Mouse (Mus musculus) erythroblast, adult 5-6 weeks (primary cell): Measurements from ENCODE around the gene Usp18. TPM values are rescaled to one million over a fixed set of nuclear protein-coding genes. Genes with fewer than 3 reads are reported as not detected.

Experiments used
- ATAC-seq: replicated peaks from 2 replicates; pipeline ENCODE4 v1.8.0; 2016; ENCODE audit warnings: moderate number of reproducible peaks, mild to moderate bottlenecking, moderate TSS enrichment, inconsistent platforms; ENCODE audit not compliant: poor library complexity, low FRiP score, severe bottlenecking
- total RNA-seq, 2 experiments: library from RNA; stranded (forward) in 1 of 2; stranded (reverse) in 1 of 2; fragments of 150-400 nt in 1 of 2; fragments of 200-764, 138-1000 nt in 1 of 2; gene quantifications; 2 replicates each; pipeline versions ENCODE4 v1.2.3 to v1.2.4; 2015 to 2017; ENCODE audit warnings: low replicate concordance in 2 of 2

The Usp18 gene
- total RNA-seq, 2 experiments from 2014 or later, result 26.9 to 38.2 TPM

DNA sequence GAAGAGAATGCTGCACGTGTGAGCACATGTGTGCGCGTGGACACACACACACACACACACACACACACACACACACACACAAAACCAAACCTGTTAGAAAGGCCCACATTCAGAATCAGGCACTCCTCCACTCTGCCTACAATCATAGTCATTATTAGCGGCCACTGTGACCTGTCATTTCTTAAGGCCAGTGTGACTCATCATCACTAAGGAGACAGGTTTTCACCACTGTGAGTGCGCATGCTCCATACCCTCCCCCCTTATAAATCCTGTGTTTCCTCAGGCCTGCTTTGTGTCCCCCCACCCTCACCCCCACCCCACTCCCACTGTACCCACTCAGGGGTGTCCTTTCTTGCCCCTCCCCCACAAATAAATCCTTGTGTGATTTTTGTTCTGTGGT, 38.4 kb downstream of the Usp18 start:
- no peak for ATAC-seq

DNA sequence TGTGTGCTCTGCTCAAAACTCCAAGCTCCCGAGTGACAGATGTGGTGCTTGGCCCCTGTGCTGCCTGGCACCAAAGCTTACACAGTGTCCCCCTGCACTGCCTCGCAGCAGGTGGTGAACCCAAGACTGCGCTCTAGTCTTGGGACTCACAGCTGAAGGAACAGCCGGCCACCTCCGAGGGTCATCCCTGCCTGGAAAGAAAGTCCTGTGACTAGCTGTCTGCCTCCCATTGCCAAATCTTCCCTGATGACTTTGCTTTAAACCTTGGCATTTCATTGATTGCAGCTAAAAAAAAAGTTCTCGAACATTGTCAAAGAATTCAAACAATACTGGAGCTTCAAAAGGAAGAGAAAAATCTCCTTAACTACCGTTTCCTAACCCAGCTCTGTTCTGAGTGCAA, 53.6 kb downstream of the Usp18 start:
- ATAC-seq, result no peak

DNA sequence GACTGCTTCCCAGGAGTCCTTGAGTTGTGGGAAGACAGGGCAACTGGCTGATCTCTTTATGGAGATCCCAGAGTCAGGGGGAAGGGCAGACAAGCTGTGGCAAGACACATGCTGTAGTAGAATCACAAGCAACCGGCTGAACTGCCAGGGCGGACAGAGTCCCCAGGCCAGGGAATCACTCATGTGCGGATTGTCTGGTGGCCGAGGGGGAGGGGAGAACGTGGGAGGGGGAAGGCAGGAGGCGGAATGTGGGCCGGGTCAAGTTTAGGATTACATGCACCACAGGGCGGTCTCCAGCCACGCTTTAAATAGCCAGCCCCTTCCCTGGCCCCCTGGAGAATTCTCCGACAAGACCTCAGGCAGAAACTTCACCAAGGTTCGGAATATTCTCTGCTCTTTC, 54.2 kb downstream of the Usp18 start, which contains the start of gene Slc6a13:
Slc6a13 (plus strand) TSS at position 274 of the 400 bp plus-strand sequence.
- ATAC-seq, result no peak

DNA sequence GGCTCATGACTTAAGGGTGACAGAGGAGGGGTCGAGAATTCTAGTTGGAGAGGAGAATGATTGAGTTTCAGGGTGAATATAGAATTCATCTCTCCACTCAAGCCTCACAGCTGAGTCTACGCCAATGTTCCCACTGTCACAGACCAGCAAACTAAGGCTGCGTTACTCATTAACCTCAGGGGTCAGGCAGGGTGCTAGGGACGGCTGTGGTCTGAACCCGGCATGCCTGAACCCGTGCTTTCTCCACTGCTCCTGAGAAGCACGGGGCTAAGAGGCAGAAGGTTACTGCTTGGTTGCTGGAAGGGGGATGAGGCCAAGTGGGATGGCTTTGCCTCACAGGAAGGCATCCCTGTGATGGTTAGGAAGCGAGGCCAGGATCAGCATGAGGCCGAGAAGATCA, 54.8 kb downstream of the Usp18 start:
- ATAC-seq, result no peak

DNA sequence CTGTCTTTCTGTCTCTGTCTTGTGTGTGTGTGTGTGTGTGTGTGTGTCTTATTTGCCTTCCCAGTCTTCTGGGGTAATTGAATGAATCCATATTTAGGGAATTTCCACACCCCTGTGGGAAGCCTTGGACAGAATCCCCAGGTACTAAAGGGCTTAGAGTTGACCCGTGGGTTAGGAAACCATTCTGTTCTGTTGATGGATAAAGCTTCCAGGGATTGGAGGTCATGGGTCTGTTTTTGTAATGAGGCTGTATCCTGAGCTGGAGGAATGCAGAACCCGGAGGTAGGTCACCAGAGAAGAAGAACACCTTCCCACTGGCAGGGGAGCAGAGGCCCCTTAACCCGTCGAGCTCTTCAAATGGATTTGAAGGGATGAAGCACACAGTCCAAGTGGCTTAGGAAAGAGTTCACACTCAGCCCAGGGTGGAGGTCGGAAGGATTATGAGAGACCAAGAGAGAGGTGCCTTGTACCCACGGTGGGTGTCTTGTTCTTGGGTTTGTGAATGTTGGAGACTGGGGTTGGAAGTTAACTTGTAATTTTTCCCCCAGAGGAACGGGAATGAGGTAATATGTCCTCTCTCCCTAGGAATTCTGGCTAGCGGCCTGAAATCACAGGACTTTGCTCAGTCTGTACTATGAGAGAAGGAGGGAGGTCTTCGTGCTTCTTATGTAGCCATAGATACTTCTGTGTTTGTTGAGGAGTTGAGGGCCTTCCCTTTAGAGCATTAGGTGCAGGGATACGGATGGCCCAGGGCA, 57.9 kb downstream of the Usp18 start:
- ATAC-seq, result no peak

DNA sequence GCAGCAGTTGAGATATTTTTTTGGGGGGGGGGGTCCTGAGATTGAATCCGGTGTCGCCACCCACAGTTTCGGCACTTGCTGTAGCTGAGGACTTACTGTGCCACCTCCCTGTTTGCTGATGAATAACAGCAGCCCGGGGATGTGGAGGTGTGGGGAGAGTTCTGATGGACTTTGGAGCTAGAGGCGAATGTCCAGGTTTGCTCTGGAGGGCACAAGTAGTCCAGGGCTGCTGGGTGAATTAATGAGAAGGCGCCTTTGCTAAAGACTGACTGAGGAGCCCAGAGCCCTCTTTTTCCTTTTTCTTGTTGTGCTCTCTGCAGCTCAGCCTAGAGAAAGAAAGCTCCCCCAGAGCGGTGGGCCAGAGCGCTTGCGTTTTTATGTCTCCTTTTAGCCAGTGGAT, 58.9 kb downstream of the Usp18 start:
- no peak for ATAC-seq

DNA sequence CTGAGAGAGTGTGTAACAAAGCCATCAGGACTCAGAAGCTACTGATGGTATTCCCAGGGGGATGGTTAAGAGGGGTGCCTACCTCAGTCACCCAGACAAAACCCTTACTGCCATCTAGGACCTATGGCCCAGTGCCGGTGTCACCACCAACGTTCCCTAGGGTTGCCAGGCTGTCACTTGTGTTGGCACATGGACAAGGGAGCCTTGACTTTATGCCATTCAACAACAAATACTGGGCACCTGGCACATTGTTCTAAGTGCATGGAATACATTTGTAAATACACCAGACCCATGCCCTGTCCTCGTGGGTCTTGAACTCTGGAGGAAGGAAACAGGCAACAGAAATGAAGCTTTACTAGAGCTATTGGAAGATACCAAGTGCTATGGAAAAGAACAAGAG, 59.9 kb downstream of the Usp18 start:
- no peak for ATAC-seq

DNA sequence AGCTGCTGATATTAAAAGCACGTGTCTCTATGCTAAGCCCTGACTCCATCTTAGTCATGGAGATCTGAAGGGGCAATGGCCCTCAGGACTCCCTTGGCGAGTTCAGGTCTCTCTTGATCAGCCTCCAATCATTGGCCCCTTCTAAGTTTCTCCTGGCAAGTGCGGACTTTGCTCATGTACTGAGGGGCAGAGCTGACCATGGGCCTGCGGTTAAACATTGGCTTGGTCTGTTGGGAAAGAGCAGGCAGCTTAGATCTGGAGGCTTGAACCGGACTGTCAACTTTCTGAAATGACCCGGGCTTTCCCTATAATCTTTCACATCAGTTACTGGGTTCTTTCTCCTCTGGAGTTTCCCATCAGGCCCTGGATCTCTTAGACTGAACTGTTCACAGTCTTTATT, 65.3 kb downstream of the Usp18 start:
- ATAC-seq, result no peak

DNA sequence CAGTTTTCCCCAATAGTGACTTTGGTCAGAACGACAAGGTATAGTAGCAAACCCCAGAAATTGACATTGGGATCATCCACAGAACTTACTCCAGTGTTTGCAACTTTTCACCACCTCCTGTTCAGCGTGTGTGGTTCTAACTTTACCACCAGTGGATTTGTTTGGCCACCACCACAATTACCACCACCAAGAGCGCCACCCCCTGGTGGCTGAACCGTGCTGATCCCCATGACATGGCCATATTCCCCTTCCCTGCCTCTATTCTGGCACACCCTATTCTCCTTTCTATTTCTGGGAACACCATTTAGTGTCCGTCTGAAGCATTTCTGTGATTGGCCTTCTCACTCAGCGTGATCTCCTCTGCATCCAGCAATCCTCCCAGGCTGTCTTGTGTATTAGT, 73.4 kb downstream of the Usp18 start:
- ATAC-seq, result no peak

Other genes starting within 250 kb of the Usp18 start
- 99.0 and 127 TPM in 2 replicates for gene Mical3, start 114.9 kb upstream of the Usp18 start, total RNA-seq (2015; ENCODE audit: low replicate concordance)
- 133 and 258 TPM in 2 replicates for gene Mical3, start 114.9 kb upstream of the Usp18 start, total RNA-seq (2017; ENCODE audit: low replicate concordance)
- 1.7 and 3.8 TPM in 2 replicates for gene Pex26, start 62.2 kb upstream of the Usp18 start, total RNA-seq (2015; ENCODE audit: low replicate concordance)
- 1.3 and 1.7 TPM in 2 replicates for gene Pex26, start 62.2 kb upstream of the Usp18 start, total RNA-seq (2017; ENCODE audit: low replicate concordance)
- 11.5 and 14.4 TPM in 2 replicates for gene Tuba8, start 35.2 kb upstream of the Usp18 start, total RNA-seq (2015; ENCODE audit: low replicate concordance)
- 5.9 and 6.7 TPM in 2 replicates for gene Tuba8, start 35.2 kb upstream of the Usp18 start, total RNA-seq (2017; ENCODE audit: low replicate concordance)
- 1.7 and 3.1 TPM in 2 replicates for gene Slc6a13, start 54.3 kb downstream of the Usp18 start, total RNA-seq (2015; ENCODE audit: low replicate concordance)
- gene Slc6a13, start 54.3 kb downstream of the Usp18 start, total RNA-seq (2017; ENCODE audit: low replicate concordance), result 0.56 and 1.4 TPM in 2 replicates
- gene Slc6a12, start 97.2 kb downstream of the Usp18 start, total RNA-seq (2015; ENCODE audit: low replicate concordance), result 0.63 and 1.7 TPM in 2 replicates
- 1.9 and 3.2 TPM in 2 replicates for gene Slc6a12, start 97.2 kb downstream of the Usp18 start, total RNA-seq (2017; ENCODE audit: low replicate concordance)
- 0.58 TPM in 1 of 2 replicates, not detected in the other for gene Iqsec3, start 227.8 kb downstream of the Usp18 start, total RNA-seq (2015; ENCODE audit: low replicate concordance)
- gene Iqsec3, start 227.8 kb downstream of the Usp18 start, total RNA-seq (2017; ENCODE audit: low replicate concordance), result 0.14 TPM in 1 of 2 replicates, not detected in the other